Mouse (Mus musculus) right cerebral cortex, postnatal 36 days (tissue): ENCODE results near the gene Tmem35b.
"Not testable (repeated sequence)": the region's sequence is repeated elsewhere in the genome, so short reads cannot be mapped to it uniquely, and the experiment has no call there.

Experiments
- DNase-seq, 2 experiments: peaks; one replicate each; pipeline ENCODE4 v3.0.0; 2022; ENCODE audit warnings: low spot score in 2 of 2, mixed read lengths in 1 of 2

Gene Tmem35b

DNA sequence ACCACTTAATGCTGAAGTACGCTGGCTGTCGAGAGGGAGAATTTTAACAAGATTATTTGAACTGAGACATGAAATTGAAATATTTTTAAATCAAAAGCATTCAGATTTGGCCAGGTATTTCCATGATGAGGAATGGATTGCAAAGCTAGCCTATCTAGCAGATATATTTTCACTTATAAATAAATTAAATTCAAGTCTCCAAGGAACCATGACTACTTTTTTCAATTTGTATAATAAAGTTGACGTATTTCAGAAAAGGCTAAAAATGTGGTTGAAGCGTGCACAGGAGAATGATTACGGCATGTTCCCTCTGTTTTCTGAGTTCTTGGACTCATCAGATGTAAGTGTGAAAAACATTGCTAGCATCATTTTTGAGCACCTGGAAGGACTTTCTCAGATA is at the start of gene Tmem35b:
Gene Tmem35b, plus strand, starts transcription at position 301 of the 400 bp plus-strand sequence.
- DNase-seq = no peak

DNA sequence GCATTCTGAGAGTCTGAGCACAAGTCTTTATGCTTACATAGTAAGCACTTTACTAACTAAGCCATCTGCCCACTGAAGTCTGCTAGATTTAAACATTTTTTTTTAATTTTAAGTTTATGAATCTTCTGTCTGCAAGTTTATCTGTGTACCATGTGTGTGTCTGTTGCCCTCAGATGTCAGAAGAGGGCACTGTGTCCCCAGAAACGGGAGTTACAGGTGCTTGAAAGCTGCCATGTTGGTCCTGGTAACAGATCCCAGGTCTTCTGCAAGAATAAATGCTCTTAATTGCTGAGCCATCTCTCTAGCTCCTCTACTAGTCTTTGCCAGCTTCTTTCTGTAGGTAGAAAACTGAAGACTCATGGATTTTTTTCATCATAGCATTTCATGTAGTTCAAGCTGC is 48.6 kb upstream of the Tmem35b start:
- no peak for DNase-seq

DNA sequence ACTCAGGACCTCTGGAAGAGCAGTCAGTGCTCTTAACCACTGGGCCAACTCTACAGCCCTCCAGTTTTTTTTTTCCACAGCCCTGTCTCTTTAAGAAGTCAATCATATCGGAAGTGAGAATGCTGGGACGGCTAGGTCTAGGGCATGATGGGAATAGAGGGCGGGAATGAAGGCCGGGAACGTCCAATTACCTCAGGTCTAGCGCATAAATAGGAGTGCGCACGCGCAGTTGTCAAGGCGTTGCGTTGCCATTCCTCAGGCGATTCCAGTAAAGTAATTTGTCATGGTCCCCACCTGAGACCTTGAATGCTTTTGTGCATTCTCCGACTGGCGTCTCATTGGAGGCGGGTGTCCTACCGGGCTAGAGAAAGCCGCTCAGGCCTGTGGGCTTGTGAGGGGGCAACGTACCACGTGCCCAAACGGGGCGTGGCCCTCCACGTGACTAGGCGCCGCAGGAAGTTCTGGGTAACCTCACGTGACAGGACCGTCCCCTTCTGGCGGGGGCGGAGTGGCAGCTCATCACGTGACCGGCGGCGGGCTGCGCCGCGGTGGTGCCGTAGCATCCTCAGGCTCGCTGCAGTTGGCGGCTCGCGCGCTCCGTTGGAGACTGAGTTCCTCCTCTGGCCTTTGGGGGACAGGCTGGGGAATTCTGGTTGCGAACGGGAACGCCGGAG is 46.5 kb upstream of the Tmem35b start, which contains the start of gene Zmym6:
Gene Zmym6, plus strand, starts transcription at position 509 of the 674 bp plus-strand sequence.
- peak; percentile 95 for DNase-seq

DNA sequence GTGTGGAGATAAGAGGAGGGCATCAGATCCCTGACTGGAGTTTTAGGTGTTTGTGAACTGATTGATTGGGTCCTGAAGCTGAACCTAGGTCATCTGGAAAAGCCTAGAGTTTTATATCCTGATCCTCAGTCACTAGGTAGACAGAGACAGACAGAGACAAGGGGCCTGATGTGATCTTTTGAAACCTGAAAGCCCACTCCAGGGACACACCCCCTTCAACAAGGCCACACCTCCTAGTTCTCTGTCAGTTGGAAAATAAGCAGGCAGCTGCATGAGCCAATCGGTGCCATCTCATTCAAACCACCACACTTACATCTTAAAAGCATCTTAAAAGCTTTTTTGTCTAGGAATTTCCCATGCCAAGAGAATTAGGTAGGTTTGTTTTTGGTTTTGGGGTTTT is 42.7 kb upstream of the Tmem35b start:
- no peak for DNase-seq

DNA sequence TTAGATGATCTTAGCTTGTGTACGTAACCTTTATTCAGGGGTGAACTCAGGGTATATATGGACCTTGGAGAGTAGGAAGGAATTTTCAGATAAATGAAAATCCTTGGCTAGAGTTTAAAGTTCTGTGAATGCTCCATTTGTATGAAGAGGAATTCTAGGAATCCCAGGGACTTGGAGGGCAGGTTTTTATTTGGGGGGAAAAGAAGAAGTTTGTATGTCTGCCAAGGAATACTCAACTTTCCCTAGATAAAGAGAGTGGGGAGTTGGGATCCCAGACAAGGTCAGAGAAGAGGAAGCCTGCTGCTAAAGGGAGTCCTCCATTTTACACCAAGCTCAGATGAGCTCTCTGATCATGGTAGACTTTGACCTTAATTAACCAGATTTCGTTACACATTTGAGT is 40.4 kb upstream of the Tmem35b start:
- DNase-seq = no peak

DNA sequence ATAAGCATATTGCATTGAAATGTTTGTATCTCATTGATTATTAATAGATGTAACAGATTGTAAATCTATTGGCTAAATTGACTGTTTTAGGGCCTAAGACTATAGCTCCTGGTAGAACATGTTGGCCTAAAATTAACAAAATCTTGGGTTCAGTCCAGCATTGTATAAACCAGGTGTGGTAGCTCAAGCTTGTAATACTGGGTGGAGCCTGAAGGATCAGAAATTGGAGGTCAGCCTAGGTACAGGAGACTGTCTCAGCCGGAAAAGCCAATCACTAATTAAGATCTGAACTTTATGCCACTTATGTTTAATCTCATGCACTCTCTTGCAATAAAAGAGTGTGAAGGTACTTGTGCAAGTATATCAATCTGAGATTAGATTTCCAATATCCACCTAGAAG is 37.7 kb upstream of the Tmem35b start:
- DNase-seq = no peak

DNA sequence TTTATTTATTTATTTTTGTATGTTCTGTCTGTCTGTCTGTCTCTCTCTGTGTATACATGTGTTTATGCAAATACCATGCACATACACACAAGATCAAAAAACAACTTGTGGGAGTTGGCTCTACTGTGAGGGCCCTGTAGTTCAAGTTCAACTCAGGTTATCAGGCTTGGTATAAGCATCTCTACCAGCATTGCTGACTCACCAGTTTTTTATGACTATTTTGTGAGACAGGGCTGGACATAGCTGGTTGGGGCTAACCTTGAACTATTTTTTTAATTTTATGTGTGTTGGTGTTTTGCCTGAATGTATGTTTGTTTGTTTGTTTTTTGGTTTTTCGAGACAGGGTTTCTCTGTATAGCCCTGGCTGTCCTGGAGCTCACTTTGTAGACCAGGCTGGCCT is 32.3 kb upstream of the Tmem35b start:
- DNase-seq = no peak

DNA sequence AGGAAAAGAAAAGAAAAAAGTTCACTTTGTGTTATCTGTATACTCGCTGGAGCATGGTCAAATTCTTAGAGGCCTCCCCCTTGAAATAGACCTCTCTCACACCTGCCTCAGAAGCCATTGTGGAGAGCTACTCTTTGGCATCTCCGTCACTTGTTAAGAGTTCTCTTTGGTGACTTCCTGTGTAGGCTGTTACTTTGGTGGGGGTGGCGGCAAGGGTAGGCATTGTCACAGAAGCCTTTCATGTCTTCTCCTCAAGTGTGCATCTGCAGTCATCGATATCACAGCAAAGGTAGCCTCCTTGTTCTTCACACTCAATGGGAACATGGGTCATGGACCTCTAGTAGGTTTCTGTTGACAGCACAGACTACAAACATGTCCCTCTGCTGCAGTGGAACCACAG is 28.4 kb upstream of the Tmem35b start:
- DNase-seq = no peak

DNA sequence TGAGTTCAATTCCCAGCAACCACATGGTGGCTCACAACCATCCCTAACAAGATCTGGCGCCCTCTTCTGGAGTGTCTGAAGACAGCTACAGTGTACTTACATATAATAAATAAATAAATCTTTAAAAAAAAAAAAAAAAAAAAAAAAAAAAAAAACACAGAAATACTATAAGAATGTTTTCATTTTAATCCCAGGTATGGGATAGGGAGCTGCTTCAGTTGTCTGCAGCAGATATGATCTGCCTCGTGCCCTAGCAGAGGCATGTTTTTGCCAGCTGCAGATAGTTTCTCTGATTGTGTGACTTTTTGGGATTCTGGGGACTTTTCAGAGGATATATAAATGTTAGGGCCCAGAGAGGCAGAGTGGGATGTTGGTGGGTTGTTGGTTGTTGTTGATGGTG is 23.9 kb upstream of the Tmem35b start:
- not testable (repeated sequence) for DNase-seq

DNA sequence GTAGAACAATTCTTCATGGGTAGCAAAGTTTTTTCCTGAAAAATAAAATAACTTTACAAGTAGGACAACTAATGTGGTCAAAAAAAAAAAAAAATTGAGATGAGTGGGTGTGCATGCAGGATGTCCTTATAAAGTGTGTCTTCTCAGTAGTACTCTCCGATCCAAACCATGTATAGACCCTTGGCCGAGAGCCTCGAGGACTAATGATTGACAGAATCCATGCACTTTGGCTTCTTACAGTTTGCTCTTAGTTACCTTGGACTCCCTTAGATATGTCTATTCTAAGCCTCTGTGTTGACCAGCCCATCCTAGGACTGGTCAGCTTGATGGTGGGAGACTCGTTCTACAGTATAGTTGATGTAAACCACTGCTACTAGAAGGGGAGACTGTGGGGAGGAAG is 15.9 kb upstream of the Tmem35b start:
- no peak for DNase-seq

DNA sequence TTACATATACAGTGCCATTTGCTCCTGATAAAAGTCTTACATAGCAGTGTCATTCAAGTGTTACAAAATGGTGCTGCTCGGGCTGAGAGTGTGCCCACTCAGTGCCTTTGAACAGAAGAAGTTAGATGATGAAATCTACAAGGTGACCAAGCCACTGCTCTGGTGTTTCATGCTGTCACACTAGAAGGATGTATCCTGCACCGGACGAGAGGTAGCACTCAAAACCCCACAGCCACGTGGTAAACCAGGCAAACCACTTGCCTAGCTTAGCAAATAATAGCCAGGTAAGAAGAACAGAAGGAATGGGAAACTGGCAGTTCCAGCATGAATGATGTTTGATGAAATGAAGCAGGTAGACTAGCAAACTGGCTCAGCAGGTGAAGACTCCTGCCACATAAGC is 12.9 kb upstream of the Tmem35b start:
- no peak for DNase-seq

DNA sequence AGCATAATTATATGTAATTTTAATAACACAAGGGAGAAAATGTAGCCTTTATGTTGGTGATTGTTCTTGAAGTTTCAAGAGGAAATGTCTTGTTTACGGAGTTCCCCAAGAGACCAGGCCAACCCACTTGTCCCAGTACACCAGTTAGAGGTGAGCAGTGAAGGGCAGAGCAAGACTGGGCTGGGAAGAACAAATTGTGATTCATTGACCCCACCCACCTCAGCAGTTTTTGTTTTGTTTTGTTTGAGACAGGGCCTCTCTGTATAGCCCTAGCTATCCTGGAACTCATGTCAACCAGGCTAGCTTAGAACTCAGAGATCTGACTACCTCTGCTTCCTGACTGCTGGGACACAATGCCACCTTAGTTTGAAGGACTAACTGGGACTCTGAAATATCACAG is 840 bp downstream of the Tmem35b start:
- DNase-seq = no peak

DNA sequence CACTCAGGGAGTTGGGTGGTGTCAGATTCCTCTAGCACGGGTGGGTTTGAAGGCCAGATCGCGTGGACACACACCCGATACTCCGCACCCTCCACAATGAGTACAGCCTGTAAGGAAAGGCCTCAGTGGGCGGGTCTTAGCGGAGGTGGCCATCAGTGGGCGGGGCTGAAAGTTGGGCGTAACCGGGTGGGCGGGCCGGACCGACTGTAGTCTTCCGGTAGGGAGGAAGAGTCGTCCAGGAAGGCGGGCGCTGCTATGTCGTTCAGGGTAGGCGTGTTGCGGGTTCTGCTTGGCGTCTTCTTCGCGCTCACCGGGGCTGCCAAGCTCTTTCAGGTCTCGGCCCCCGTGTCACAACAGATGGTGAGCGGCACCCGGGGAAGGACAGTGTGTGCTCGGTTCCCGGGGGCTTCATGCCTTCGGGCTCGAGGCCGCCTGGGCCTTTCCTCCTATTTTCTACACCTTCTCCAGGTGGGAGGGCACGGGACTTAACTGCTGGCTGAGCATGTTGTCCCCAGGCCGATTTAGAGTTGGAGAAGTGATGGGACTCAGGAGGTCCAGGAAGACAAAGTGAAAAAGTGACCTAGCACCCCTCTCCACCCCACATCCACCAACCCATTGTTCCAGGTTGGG is 2.5 kb downstream of the Tmem35b start:
- DNase-seq = peak; percentile 25 to 36

DNA sequence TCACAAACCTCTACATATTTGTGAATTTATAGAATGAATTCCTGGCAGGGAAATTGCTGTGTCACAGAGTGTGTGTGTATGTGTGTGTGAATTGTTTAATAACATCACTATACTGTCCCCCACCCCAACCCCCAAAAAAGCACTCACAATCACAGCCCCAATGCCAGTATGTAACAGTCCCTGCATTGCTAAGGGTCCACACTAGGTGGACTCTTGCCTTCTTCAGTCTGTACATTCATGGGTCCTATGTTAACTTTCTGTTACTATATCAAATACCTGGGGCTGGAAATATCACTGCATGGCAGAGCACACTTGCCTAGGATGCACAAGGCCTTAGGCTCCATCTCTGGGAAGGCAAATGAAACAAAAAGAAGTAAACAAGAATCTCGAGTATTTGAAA is 11.2 kb downstream of the Tmem35b start:
- DNase-seq = no peak

DNA sequence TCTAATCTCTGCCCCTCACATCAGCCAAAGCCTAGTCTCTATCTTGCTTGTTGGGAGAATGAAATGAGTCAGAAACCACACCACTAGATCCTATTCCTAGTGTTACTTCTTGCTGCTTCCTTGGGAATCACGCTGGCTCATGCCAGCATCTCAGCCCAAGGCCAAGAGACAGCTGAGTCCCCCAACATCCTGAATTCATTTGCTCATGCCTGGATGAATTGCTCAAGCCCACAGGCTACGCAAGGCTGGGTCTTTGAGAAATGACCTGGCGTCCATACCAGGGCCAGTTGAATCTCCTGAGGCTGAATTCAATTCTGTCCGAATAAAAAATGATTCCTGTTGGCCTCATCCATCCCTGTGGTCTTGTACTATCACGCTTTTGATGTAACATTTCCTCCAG is 14.1 kb downstream of the Tmem35b start:
- DNase-seq = no peak

DNA sequence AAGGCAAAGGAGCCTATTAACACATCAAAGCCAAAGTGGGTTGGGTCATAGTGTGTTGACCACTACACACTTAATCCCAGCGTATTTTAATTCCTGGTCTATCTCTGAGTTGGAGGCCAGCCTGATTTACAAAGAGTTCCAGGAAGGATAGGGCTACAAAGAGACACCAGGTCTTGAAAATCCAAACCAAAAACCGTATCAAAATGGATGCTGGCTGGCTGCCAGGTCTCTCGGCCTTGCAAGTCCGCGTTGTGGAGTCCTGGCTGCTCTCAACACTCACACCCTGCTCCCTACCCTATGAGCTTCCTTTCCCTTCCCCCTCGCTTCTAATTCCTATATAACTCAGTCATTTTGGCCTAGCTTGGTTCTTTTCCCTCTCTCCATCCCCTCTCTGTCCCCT is 15.0 kb downstream of the Tmem35b start:
- no peak for DNase-seq

DNA sequence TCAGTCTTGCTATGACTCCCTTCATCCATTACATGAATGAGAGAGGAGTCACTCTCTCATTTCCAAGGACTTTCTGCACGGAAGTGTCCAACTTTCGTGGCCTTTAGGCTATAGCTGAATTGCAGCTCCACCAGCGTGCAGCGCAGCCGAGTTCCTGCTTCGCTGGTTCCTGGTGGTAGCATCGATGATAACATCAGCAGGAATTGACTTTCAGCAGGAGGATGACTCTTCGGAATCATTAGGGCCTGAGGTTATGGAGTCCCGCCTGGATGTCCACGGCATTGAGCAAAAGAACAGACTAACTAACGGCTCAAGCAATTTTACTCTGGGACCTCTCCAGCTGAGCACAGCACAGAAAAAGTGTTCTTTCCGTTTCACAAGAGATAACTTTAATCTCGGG is 26.5 kb downstream of the Tmem35b start:
- DNase-seq = no peak

DNA sequence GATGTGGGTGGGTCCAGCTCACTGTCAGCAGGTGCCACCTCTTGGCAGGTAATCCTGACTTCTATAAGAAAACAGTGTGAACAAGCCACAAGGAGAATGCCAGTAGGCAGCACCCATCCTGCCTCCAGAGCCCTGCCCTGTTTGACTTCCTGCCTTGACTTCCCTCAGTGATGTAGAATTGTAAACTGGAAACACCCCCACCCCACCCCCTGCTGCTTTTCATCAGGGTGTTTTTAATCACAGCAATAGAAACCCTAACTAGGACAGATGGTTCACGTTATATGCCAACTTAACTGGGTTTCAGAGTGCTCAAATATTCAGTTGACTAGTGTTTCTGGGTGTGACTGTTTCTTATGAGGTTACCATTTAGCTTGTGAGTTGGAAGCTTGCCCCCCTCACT is 29.9 kb downstream of the Tmem35b start:
- DNase-seq = no peak

DNA sequence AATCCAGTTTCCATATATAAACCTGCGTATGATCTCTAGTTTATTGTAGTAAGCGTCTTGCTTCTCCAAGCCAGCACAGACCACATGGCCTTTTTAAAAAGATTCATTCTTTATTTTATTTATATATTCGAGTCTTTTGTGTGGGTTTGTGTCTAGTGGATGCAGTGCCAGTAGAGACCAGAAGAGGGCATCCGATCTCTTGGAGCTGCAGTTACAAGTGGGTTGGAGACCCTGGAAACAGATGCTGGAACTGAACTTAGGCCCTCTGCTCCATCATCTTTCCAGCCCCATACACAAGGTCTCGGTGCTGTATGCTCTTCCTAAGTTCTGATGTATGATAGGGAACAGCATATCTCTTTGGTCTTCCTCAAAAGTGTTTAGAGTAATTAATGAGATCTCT is 32.3 kb downstream of the Tmem35b start:
- no peak for DNase-seq

DNA sequence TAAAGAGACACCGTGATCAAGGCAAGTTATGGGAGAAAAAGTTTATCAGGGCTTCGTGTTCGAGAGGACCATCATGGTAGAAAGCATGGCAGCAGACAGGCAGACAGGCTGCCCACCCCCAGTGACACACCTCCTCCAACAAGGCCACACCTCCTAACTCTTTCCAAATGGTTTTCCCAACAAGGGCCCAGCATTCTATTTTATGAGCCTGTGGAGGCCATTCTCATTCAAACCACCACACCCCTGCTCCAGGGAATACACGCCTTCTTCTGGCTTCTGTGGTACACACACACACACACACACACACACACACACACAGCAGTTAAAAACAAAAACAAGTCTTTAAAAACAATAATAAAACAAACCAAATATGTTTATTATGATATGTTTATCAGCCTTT is 34.3 kb downstream of the Tmem35b start:
- DNase-seq = no peak

DNA sequence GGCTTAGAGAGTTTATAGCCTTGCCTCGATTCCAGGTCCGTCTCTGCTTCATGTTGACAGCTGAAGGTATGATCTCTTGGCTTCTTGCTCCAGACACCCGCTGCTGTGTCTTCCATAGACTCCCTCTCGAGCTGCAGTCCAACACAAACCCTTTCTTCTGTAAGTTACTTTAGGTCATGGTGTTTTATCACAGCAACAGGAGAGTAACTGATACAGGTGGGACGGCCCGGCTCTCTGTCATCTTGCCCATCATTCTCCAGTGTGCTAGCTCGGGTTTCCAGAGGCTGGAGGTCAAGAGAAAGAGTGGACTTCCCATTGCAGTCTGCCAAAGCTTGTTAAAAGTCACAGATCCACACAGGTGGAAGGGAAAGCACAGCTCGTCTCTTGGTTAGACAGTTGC is 40.4 kb downstream of the Tmem35b start:
- DNase-seq = no peak

DNA sequence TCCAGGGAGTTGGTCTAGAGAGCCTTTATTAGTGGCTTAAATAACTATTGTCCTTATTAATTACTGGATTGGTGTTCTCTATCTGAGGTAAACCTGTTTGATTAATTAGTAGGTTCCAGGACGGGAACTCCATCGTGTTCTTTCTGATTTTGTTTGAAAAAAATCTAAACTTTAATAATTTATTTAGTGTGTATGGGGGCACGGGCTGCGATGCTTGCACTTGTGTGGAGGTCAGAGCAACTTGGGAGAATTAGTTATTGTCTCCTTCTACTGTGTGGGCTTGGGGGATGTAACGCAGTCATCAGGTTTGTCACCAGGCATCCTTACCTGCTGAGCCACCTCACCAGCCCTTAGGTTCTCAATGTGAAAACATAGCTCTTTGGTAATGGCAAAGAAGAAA is 43.6 kb downstream of the Tmem35b start:
- DNase-seq = no peak

DNA sequence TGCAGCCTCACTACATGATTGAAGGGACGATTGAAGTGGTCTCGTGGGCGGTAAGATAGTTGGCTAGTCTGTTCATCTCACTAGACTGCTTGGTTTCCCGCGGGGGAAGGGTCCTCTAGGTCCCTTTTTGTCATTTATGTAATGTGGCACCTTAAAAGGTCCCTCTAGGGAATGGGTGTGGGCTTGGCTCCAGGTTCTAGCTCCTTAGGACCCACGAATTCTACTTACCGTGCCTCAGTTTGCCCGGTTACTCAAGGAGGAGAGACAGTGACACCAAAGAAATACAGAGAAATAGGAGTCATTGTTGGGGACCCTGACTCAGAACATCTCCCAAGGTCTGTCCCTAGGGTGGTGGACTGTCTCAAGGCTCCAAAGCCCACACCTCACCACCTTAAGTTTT is 44.2 kb downstream of the Tmem35b start:
- no peak for DNase-seq
